Mouse (Mus musculus) adrenal gland, postnatal 4 days (tissue): ENCODE data around the gene Scd2. TPM values are rescaled to one million over a fixed set of nuclear protein-coding genes. Genes with fewer than 3 reads are reported as not detected.
"Not testable (repeated sequence)": the region's sequence is repeated elsewhere in the genome, so short reads cannot be mapped to it uniquely, and the experiment has no call there.

Source experiments
- DNase-seq, 2 experiments: peaks; one replicate each; pipeline ENCODE4 v3.0.0; 2021 to 2022; ENCODE audit warnings: low spot score in 2 of 2, mixed read lengths in 2 of 2
- long read RNA-seq, 2 experiments: library from polyadenylated mRNA; stranded (forward); transcript quantifications; one replicate each; pipeline ENCODE4 v2.0.0; 2021
- total RNA-seq, 2 experiments: library from RNA; stranded (reverse); gene quantifications; 2 replicates each; pipeline ENCODE4 v1.2.3; 2021

Scd2 gene
- total RNA-seq, result 100 to 1,000 TPM; 412 to 445 TPM
- long read RNA-seq, experiment 1, full-length matches to known transcripts, result 78 of 147 reads
- long read RNA-seq, experiment 1, partial matches to known transcripts, result 7 of 147 reads
- long read RNA-seq, experiment 1, other reads (novel, unspliced or antisense), result 62 of 147 reads
- long read RNA-seq, experiment 2, full-length matches to known transcripts, result 91 of 224 reads
- long read RNA-seq, experiment 2, partial matches to known transcripts, result 32 of 224 reads
- long read RNA-seq, experiment 2, other reads (novel, unspliced or antisense), result 101 of 224 reads

DNA sequence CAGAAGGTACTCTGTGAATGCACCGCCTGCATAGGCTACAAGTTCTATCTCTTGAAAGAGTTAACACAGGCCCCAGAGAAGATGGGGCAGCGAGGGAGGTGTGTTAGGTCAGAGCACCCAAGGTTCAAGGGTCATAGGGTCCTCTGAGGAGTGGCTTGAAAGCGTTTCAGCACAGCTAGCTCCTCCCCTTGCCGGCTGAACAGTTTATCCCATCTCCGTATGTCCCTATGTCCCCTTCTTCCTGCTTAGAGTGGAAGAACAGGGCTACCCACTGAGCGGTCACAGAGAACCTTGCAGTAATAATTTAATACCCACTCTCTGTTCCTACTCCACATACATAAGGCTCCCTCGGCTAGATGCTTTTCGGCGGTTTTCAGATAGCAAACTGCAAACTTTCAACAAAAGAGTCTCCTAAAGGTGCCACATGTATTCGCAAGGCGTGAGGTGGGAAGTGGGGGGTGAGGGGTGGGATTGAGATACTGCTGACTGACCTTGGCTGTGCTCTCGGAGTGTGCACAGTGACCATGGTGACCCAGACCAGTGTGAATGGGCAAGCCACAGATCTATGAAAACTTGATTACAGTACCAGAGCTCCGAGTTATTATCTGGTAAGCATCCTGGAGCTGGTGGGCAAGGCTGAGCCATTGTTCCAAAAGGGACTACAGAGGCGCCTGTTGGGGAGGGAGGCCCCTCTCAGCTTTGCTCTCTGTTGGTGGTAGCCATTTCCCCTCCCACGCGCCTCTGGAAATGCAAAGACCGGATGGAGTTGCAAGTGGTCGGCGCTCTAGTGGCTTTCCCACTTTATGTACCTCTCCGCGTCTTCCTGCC, at the start of gene Scd2:
TSS of gene Scd2 (plus strand) at position 734 of the 828 bp plus-strand sequence.
- DNase-seq, result no peak

GRCm38 (mm10) chr19:44245761-44246171, 47.7 kb upstream of the Scd2 start:
- no peak for DNase-seq

DNA sequence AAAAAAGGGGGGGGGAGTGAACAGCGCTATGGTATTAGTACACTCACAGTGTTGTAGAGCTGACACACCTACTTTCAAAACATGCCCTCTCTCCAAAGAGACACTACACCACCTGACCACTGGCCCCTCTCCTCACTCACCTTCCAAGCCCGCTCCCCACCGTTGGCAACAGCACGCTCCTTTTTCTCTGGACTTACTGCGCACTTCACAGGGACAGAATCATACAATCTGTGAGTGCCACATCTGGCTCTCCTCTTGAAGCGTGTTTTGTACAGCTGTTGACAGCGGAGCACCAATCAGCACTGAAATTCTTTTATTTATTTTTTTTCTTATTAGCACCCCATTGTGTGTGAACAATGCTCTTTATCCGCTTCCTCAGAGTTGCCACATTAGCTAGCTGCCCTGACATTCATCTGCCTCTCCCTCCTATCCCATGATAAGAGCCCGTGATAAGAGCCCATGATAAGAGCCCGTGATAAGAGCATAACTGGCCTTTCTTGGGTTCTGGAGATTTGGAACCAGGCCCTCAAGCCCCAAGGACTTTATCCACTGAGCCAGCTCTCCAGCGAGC, 47.0 kb upstream of the Scd2 start:
- DNase-seq, result no peak

- DNase-seq, result no peak
Observed at GRCm38 (mm10) chr19:44247281-44248080, 46.0 kb upstream of the Scd2 start.

GRCm38 (mm10) chr19:44248081-44248853, 45.2 kb upstream of the Scd2 start:
- DNase-seq, result peak; percentile 87 to 89

DNA sequence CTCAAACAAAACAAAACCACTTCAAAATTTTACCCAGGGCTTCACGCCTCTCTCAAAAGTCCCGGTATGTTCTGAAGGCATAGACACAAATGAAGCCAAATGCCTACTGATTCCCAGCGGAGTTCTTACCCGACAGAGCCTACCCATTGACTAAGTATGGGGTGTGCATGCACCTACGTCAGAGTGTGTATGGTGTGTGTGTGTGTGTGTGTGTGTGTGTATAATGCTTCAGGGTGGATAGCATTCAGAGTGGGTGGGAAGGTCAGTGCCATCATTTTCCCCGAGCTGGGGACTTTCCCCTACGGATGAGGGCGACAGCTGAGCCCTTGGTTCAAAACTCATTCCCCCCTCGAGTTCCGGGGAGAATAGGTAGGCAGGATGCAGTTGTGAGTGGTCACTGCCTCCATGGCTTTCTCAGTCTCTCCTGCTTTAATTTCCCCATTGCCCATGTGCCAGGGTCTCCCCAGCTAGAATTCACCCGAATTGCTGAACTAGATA, 44.6 kb upstream of the Scd2 start:
- no peak for DNase-seq

DNA sequence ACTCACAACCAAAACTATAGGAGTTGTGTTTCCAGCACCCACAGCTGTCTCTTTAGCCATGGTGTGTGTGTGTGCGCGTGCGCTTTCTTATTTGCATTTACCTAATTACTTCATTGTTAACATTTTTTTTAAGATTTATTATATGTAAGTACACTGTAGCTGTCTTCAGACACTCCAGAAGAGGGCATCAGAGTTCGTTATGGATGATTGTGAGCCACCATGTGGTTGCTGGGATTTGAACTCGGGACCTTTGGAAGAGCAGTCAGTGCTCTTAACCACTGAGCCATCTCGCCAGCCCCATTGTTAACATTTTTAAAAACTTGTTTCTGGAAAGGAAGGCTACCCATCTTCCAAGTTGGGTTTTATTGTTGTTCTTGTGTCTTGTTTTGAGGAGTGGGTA, 42.3 kb upstream of the Scd2 start:
- not testable (repeated sequence) for DNase-seq

DNA sequence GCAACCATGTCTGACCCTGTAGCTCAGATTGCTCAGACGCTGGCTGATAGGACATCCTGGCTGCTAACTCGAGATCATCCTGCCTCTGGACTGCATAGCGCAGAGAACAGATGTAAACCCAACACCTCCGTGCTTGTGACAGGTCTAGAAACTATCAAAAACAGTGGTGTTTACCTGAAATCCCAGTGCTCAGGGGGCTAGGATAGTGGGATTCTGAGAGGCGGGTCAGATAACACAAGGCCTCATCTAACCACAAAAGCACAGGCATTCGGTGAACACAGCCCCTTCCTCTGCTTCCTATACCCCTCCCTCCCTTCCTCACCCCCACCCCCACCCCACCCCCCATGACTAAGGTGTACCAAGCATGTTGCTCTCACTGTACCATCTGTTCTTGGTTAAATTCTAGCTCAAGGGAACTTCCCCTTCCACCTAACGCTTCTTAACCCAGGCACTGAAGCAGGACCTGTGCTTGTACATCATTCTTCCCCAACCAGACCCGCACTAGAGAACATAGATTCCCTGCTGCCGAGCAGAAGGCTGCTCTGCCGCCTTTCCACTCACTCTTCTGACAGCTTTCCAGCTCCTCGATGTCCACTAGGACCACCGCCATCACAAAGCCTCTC, 41.4 kb upstream of the Scd2 start:
- no peak for DNase-seq

DNA sequence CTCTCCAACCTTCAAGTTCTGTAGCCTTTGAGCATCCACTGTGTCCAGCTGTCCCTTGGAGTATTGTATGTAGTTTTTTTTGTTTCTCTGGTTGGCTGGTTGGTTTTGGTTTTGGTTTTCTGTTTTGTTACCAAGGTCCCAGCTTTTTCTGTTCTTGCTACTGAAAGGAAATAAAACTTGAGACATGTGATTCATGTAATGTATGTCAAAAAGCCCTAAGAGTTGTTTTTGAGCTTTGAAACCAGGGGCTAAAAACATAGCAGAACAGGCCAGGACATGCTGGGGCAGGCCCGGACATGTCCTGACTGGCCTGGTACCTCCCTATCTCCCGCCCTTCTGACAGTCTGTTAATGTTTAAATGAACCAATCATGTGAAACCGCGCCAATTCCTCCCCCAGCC, 39.4 kb upstream of the Scd2 start:
- not testable (repeated sequence) for DNase-seq

GRCm38 (mm10) chr19:44257377-44257966, 36.0 kb upstream of the Scd2 start:
- no peak for DNase-seq

GRCm38 (mm10) chr19:44259484-44259883, 34.0 kb upstream of the Scd2 start:
- no peak for DNase-seq

GRCm38 (mm10) chr19:44260487-44260886, 33.0 kb upstream of the Scd2 start:
- DNase-seq, result no peak

- no peak for DNase-seq
Observed at GRCm38 (mm10) chr19:44261774-44262173, 31.7 kb upstream of the Scd2 start.

GRCm38 (mm10) chr19:44263581-44263980, 29.9 kb upstream of the Scd2 start:
- no peak for DNase-seq

GRCm38 (mm10) chr19:44264226-44264625, 29.2 kb upstream of the Scd2 start:
- no peak for DNase-seq

- no peak for DNase-seq
Observed at GRCm38 (mm10) chr19:44265300-44265699, 28.2 kb upstream of the Scd2 start.

DNA sequence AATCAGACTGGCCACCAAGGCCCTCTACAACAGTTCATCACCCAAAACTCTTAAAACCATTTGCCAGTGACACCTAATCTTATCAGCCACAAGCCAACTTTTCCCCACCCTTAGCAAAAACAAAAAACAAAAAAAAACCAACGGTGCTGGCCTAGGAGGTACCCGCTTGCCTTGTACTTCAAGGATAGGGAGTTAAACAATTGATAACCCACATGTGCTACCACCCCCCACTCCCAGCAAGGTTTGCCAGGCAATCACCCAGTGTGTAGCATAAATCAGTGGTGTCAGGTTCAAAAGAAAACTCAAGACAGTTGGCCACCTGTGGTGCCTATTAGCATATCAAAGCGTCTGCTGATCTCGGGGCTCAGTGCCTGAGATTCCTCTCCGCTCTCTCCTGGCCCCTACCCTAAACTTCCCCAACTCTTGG, 27.6 kb upstream of the Scd2 start:
- DNase-seq, result no peak

DNA sequence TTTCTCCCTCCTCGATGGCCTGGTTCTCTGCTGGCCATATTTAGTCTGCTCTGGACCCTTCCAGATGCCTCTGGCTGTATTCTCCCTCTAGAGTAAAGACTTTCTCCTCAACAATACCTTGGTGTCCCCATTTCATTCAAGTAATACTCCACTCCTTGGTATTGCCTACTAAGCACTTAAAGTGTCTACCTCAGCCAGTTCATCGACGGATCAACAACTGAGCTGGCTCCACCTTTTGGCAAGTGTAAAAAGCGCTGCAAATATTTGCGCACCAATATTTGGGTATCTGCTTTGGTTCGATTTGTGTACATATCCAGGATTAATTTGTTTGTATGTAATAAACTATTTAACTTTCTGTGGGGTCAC, 27.0 kb upstream of the Scd2 start:
- DNase-seq, result no peak

- peak; percentile 65 to 80 for DNase-seq
Observed at GRCm38 (mm10) chr19:44266824-44267498, 26.5 kb upstream of the Scd2 start.
